Mouse (Mus musculus): ENCODE measurements around the gene Ccdc184. TPM values are rescaled to one million over a fixed set of nuclear protein-coding genes. Genes with fewer than 3 reads are reported as not detected.

The Ccdc184 gene
- polyA plus RNA-seq (2017; shearing (Covaris generic)): 0.16 TPM

DNA sequence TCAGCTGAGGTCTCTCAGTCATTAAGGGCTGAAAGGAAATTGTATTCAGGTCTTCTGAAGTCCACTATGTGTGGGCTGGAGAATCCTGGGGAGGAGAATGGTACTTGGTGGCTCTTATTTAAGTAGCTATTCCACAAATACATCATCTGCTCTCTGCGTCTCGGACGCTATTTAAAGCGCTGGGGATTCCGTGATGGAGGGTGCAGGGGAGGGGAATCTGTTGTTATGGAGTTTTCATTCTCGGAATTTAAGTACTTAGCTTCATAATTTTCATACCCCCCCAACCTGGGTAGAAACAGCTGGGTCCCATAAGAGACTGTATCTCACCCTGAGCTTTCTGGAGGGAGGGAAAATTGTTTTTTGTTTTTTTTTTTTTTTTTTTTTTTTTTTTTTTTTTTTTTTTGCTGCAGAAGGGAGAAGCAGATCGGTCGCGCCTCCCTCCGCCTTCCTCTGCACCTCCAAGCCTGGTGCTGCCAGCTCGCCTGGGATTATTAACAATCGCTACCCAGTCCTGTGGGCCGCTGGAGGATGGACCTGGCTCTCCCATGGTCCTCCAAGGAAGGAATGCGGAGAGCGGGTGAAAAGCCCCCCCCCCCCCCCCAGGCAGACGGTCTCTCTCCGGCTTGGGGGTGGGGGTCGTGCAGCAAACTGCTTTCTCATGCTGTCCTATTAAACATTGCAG, at the start of gene Ccdc184:
TSS of gene Ccdc184 (plus strand) at position 196 of the 682 bp plus-strand sequence.

DNA sequence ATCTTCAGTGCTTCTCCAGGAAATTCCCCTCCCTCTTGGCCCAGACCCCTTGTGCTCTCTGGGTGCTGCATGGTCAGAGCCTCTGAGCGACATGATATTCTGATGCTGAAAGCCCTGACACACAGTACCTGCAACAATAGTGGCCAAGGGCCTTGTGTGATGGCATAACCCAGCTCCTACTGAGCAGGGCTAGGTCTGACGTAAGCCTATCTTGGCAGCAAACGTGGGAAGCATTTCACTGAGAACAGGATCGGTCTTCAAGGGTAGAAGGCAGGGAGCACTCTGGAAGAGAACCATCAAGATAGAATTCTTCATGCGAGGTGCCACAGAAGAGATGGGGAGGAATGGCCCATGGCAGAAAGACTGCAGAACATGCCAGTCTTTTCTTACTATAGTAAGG, 1.4 kb upstream of the Ccdc184 start, which contains the start of gene Asb8:
TSS of gene Asb8 (minus strand) at position 101 of the 400 bp plus-strand sequence.

DNA sequence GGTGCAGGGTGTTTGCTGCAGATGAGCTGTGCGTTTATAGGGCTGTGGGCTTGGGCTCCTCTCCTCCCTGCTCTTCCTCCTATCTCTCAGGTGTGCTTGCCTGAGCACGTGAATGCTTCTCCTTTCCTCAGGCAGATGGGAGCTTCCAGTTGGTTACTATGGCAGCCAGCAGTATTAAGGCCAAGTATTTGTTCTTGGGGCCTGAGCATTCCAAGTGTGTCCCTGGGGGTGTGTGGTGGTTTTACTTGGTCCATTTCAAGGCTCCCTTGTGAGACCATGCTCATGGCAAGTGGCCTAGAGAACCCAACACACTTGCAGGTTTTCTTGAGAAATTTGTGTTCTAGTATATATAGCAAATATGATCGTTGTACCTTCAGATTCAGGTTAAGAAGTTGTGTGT, 28.5 kb downstream of the Ccdc184 start, which contains the start of gene Olfr288:
TSS of gene Olfr288 (minus strand) at position 101 of the 400 bp plus-strand sequence.

Other genes with a start within 250 kb of the Ccdc184 start
- gene Tmem106c, start 203.0 kb upstream of the Ccdc184 start, polyA plus RNA-seq (2017; shearing (Covaris generic)): 17.0 TPM
- not detected for gene Col2a1, start 162.5 kb upstream of the Ccdc184 start, polyA plus RNA-seq (2017; shearing (Covaris generic))
- 8.4 TPM for gene Pfkm, start 74.6 kb upstream of the Ccdc184 start, polyA plus RNA-seq (2017; shearing (Covaris generic))
- gene Senp1, start 73.4 kb upstream of the Ccdc184 start, polyA plus RNA-seq (2017; shearing (Covaris generic)): 37.5 TPM
- 16.3 TPM for gene Asb8, start 1.5 kb upstream of the Ccdc184 start, polyA plus RNA-seq (2017; shearing (Covaris generic))
- gene Olfr288, start 28.4 kb downstream of the Ccdc184 start, polyA plus RNA-seq (2017; shearing (Covaris generic)): not detected
- gene Gm44579, start 53.8 kb downstream of the Ccdc184 start, polyA plus RNA-seq (2017; shearing (Covaris generic)): not detected
- not detected for gene Olfr287, start 53.9 kb downstream of the Ccdc184 start, polyA plus RNA-seq (2017; shearing (Covaris generic))
- not detected for gene Olfr286, start 67.3 kb downstream of the Ccdc184 start, polyA plus RNA-seq (2017; shearing (Covaris generic))
- gene H1fnt, start 90.1 kb downstream of the Ccdc184 start, polyA plus RNA-seq (2017; shearing (Covaris generic)): not detected
- not detected for gene Zfp641, start 129.0 kb downstream of the Ccdc184 start, polyA plus RNA-seq (2017; shearing (Covaris generic))
- gene Olfr285, start 150.2 kb downstream of the Ccdc184 start, polyA plus RNA-seq (2017; shearing (Covaris generic)): not detected
- not detected for gene Olfr284, start 173.8 kb downstream of the Ccdc184 start, polyA plus RNA-seq (2017; shearing (Covaris generic))
- gene Olfr283, start 213.8 kb downstream of the Ccdc184 start, polyA plus RNA-seq (2017; shearing (Covaris generic)): not detected